Mouse (Mus musculus) intestine, postnatal 0 days (tissue): Measurements from ENCODE around the gene Hopx. TPM values are rescaled to one million over a fixed set of nuclear protein-coding genes. Genes with fewer than 3 reads are reported as not detected.

ENCODE experiments used
- ATAC-seq: fragments of 200-750 bp; cut with Nextera tagmentation; 2 replicates; pipeline ENCODE4 v1.8.0; 2017; ENCODE audit warnings: mild to moderate bottlenecking, moderate TSS enrichment, moderate library complexity
- H3K27ac ChIP-seq: fragments of 300-500 bp; sonication (generic); 2 replicates; pipeline ENCODE4 v1.5.1; 2014; ENCODE audit warnings: mild to moderate bottlenecking, low read depth, low read length, moderate library complexity
- H3K27me3 ChIP-seq: fragments of 300-500 bp; sonication (generic); replicated peaks from 2 replicates; pipeline ENCODE4 v1.6.1; 2014; ENCODE audit warnings: low read length, mixed read lengths; ENCODE audit not compliant: control insufficient read depth, insufficient read depth
- H3K36me3 ChIP-seq: fragments of 300-500 bp; sonication (generic); 2 replicates; pipeline ENCODE4 v1.6.1; 2014; ENCODE audit warnings: mild to moderate bottlenecking, moderate library complexity; ENCODE audit not compliant: control insufficient read depth, insufficient read depth
- H3K4me1 ChIP-seq: fragments of 300-500 bp; sonication (generic); replicated peaks from 2 replicates; pipeline ENCODE4 v1.6.1; 2014; ENCODE audit warnings: antibody characterized with exemption, low read length, mixed read lengths; ENCODE audit not compliant: control insufficient read depth, insufficient read depth
- H3K4me2 ChIP-seq: fragments of 300-500 bp; sonication (generic); replicated peaks from 2 replicates; pipeline ENCODE4 v1.6.1; 2014; ENCODE audit warnings: low read depth, mild to moderate bottlenecking, moderate library complexity
- H3K4me3 ChIP-seq: fragments of 300-500 bp; sonication (generic); 2 replicates; pipeline ENCODE4 v1.5.1; 2014; ENCODE audit warnings: low read depth, low read length
- H3K9ac ChIP-seq: fragments of 300-500 bp; sonication (generic); 2 replicates; pipeline ENCODE4 v1.6.1; 2014; ENCODE audit warnings: mild to moderate bottlenecking, low read depth, low read length
- H3K9me3 ChIP-seq: fragments of 300-500 bp; sonication (generic); 2 replicates; pipeline ENCODE4 v1.6.1; 2016; ENCODE audit warnings: mixed run types; ENCODE audit not compliant: control insufficient read depth
- CTCF ChIP-seq: sonication (generic); IDR thresholded peaks from 2 replicates; pipeline ENCODE4 v1.5.1; 2016; ENCODE audit warnings: low read depth, mild to moderate bottlenecking, control low read depth, antibody characterized with exemption, moderate library complexity
- WGBS: fragments of 180-500 bp; shearing (Covaris S2); extraction: QIAGEN DNeasy Blood & Tissue Kit; methylation state at CpG from one replicate; pipeline ENCODE4 v1.1.7; 2014; 5-methylcytosine and 5-hydroxymethylcytosine counted together
- polyA plus RNA-seq: library from polyadenylated mRNA; unstranded; fragments of >200 nt; fragmentation: Nextera tagmentation; extraction: Ambion mirVana; gene quantifications from 2 replicates; pipeline ENCODE4 v1.2.1, GENCODE M21; 2015

Hopx gene
- polyA plus RNA-seq, 1 experiment from 2014 or later: 10.5 TPM

- TF ChIP-seq CTCF: no peak
- H3K27ac ChIP-seq: no peak overlapping the region
- H3K4me2 ChIP-seq: no peak overlapping the region
- ATAC-seq: no peak
- WGBS: 78% methylated on average over 2 of the region's 2 CpGs
- no peaks in the 10 kb centered on the region for H3K36me3 ChIP-seq
- no peak overlapping the region for H3K4me3 ChIP-seq
- no peaks in the 10 kb centered on the region for H3K9me3 ChIP-seq
- no peaks in the 10 kb centered on the region for H3K4me1 ChIP-seq
- no peaks in the 10 kb centered on the region for H3K27me3 ChIP-seq
- H3K9ac ChIP-seq: no peak overlapping the region
Observed at GRCm38 (mm10) chr5:77074914-77075313, 40.0 kb downstream of the Hopx start.

GRCm38 (mm10) chr5:77073794-77074193 is 41.1 kb downstream of the Hopx start:
- Histone ChIP-seq H3K36me3 (no peaks in the 10 kb centered on the region), H3K4me3 (no peak overlapping the region), H3K9ac (no peak overlapping the region), H3K27ac (no peak overlapping the region), H3K9me3 (no peaks in the 10 kb centered on the region), H3K4me1 (no peaks in the 10 kb centered on the region), H3K27me3 (no peaks in the 10 kb centered on the region), H3K4me2 (no peak overlapping the region)
- WGBS: 84% methylated on average over 8 of the region's 8 CpGs
- ATAC-seq: no peak
- TF ChIP-seq CTCF: no peak

- H3K4me3 ChIP-seq: no peak overlapping the region
- WGBS: 71% methylated on average over 3 of the region's 3 CpGs
- H3K27ac ChIP-seq: no peak overlapping the region
- H3K4me1 ChIP-seq: no peaks in the 10 kb centered on the region
- TF ChIP-seq CTCF: peak; percentile 72
- H3K9ac ChIP-seq: no peak overlapping the region
- no peaks in the 10 kb centered on the region for H3K27me3 ChIP-seq
- no peaks in the 10 kb centered on the region for H3K9me3 ChIP-seq
- no peak overlapping the region for H3K4me2 ChIP-seq
- no peaks in the 10 kb centered on the region for H3K36me3 ChIP-seq
- no peak for ATAC-seq
Observed at GRCm38 (mm10) chr5:77071626-77072025, 43.3 kb downstream of the Hopx start.

- H3K27ac ChIP-seq: no peak overlapping the region
- no peaks in the 10 kb centered on the region for H3K36me3 ChIP-seq
- no peaks in the 10 kb centered on the region for H3K4me1 ChIP-seq
- no peaks in the 10 kb centered on the region for H3K9me3 ChIP-seq
- no peak overlapping the region for H3K4me2 ChIP-seq
- H3K9ac ChIP-seq: no peak overlapping the region
- no peak for ATAC-seq
- no peaks in the 10 kb centered on the region for H3K27me3 ChIP-seq
- TF ChIP-seq CTCF: peak; percentile 43; the same call in 1 of the 2 replicates
- WGBS: 82% methylated on average over 2 of the region's 2 CpGs
- H3K4me3 ChIP-seq: no peak overlapping the region
Observed at GRCm38 (mm10) chr5:77070987-77071386, 43.9 kb downstream of the Hopx start.

GRCm38 (mm10) chr5:77067321-77067720 is 47.6 kb downstream of the Hopx start:
- Histone ChIP-seq H3K9me3 (no peaks in the 10 kb centered on the region), H3K4me1 (no peaks in the 10 kb centered on the region), H3K4me3 (no peak overlapping the region), H3K27me3 (no peaks in the 10 kb centered on the region), H3K27ac (no peak overlapping the region), H3K36me3 (no peaks in the 10 kb centered on the region), H3K9ac (no peak overlapping the region), H3K4me2 (no peak overlapping the region)
- TF ChIP-seq CTCF: no peak
- WGBS: 69% methylated on average over 8 of the region's 8 CpGs
- no peak for ATAC-seq

GRCm38 (mm10) chr5:77061372-77062038 is 53.4 kb downstream of the Hopx start:
- Histone ChIP-seq H3K9ac (no peak overlapping the region), H3K36me3 (no peaks in the 10 kb centered on the region), H3K4me3 (no peak overlapping the region), H3K4me1 (no peaks in the 10 kb centered on the region), H3K27me3 (no peaks in the 10 kb centered on the region), H3K9me3 (no peaks in the 10 kb centered on the region), H3K4me2 (peak overlapping the region; percentile 41; the same call in 1 of the 2 replicates), H3K27ac (no peak overlapping the region)
- peak; percentile 88 for TF ChIP-seq CTCF
- ATAC-seq: no peak
- 33% methylated on average over 17 of the region's 17 CpGs for WGBS
